Mouse (Mus musculus) cerebellum, adult 11-12 months (tissue): Measurements from ENCODE around the gene N4bp3.

Experiments used
- DNase-seq: peaks from one replicate; pipeline ENCODE4 v3.0.0; 2022

N4bp3 gene

DNA sequence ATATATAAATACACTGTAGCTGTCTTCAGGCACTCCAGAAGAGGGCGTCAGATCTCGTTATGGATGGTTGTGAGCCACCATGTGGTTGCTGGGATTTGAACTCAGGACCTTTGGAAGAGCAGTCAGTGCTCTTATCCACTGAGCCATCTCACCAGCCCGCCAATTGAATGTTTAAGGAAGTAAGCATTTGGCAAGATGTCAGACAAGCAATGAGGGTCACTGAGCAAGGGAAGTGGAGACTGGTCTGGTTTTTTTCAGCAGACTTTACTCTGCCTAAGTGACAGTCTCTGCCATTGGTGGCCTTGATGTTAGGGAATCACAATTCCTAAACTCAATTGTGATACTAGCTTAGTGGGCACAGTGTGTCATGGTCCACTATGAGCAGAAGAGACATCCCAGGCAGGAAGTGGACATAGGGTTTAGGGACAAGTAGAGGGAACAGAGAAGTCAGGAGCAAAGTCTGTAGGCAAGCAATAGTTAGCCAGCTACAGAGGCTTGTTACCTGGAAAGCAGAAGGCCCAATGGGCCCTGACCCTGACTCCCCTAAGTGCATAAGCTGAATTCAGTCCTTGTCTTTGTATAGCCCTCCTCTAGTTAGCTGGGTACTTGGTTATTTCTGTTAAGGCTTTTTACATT lies 55.8 kb downstream of the N4bp3 start:
- DNase-seq, result no peak

DNA sequence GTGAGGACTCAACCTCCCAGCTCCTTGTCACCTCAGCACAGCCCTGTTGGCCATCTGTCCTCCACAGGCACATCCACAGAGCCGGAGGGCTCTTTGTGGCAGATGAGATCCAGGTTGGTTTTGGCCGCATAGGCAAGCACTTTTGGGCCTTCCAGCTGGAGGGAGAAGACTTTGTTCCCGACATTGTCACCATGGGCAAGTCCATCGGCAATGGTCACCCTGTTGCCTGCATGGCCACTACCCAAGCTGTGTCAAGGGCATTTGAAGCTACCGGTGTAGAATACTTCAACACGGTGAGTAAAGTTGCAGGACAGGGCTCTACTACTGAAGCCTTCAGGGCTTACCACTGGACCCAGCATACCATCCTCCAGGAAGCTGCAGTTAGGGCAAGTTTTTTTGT lies 56.8 kb downstream of the N4bp3 start:
- DNase-seq, result no peak

DNA sequence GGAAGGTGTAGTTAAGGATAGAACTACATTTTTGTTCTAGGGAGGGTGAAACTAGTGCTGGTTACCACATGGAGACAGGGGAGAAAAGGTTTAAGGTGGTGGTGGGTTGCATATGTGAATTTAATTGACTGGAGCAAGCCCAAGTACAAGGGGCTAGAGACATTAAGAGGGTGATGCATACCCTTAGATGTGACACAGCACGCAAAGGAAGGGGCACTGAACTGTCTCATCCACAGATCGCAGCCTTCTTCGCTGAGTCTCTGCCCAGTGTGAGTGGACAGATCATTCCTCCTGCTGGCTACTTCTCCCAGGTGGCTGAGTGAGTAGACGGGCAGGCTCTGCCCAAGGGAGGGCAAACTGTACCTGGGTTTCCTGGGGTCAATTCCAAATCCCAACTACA lies 57.3 kb downstream of the N4bp3 start:
- no peak for DNase-seq
